Mouse (Mus musculus) G1E (cell line): ENCODE results near the gene B3gnt9. TPM values are rescaled to one million over a fixed set of nuclear protein-coding genes. Genes with fewer than 3 reads are reported as not detected.
"Not testable (repeated sequence)": the region's sequence is repeated elsewhere in the genome, so short reads cannot be mapped to it uniquely, and the experiment has no call there.

ENCODE experiments used
- ATAC-seq: 2 replicates; pipeline ENCODE4 v1.8.0; 2016; ENCODE audit warnings: mild to moderate bottlenecking; ENCODE audit not compliant: insufficient number of reproducible peaks, poor library complexity, low FRiP score, severe bottlenecking; ENCODE audit errors: extremely low read depth
- DNase-seq: peaks from one replicate; pipeline ENCODE4 v3.0.0; 2012; ENCODE audit warnings: low spot score
- H3K27me3 ChIP-seq: 2 replicates; pipeline ENCODE4 v1.6.1; 2012; ENCODE audit warnings: mild to moderate bottlenecking, low read length, inconsistent platforms; ENCODE audit not compliant: insufficient read depth
- H3K36me3 ChIP-seq: replicated peaks from 2 replicates; pipeline ENCODE3; 2012; ENCODE audit warnings: mild to moderate bottlenecking, inconsistent platforms
- H3K4me1 ChIP-seq: 2 replicates; pipeline ENCODE4 v1.6.1; 2012; ENCODE audit warnings: low read depth, low read length, inconsistent platforms, mixed read lengths; ENCODE audit not compliant: insufficient read depth
- H3K4me3 ChIP-seq: 2 replicates; pipeline ENCODE4 v1.5.1; 2012; ENCODE audit warnings: low read depth, mild to moderate bottlenecking, inconsistent platforms, low read length, moderate library complexity, mixed read lengths
- H3K9me3 ChIP-seq: replicated peaks from 2 replicates; pipeline ENCODE4 v1.6.1; 2012; ENCODE audit warnings: inconsistent platforms
- CTCF ChIP-seq: IDR thresholded peaks from 2 replicates; pipeline ENCODE4 v1.5.1; 2012; ENCODE audit warnings: low read depth, low read length, inconsistent platforms, mixed read lengths
- GATA1 ChIP-seq: IDR thresholded peaks from 2 replicates; pipeline ENCODE4 v1.6.1; 2012; ENCODE audit warnings: borderline replicate concordance, low read length, inconsistent platforms, mixed read lengths
- GATA2 ChIP-seq: IDR thresholded peaks from 2 replicates; pipeline ENCODE4 v1.6.1; 2012; ENCODE audit warnings: low read depth, low read length, inconsistent platforms, borderline replicate concordance
- POLR2AphosphoS5 ChIP-seq: IDR thresholded peaks from 2 replicates; pipeline ENCODE4 v1.6.1; 2012; ENCODE audit warnings: low read depth, low read length, inconsistent platforms; ENCODE audit not compliant: insufficient replicate concordance
- TAL1 ChIP-seq: conservative IDR thresholded peaks from 2 replicates; pipeline ENCODE4 v1.6.1; 2012; ENCODE audit warnings: low read depth, low read length, inconsistent platforms, mixed read lengths
- polyA plus RNA-seq: library from polyadenylated mRNA; stranded (reverse); fragments of >175 nt; gene quantifications from 2 replicates; pipeline ENCODE4 v1.2.3, GENCODE M21; 2012
- total RNA-seq, 2 experiments: library from RNA; stranded (forward) in 1 of 2; stranded (reverse) in 1 of 2; fragments of 200-1000 nt in 1 of 2; fragments of >200 nt in 1 of 2; fragmentation: Nextera tagmentation in 1 of 2; gene quantifications; 2 replicates each; pipeline ENCODE4 v1.2.3; 2014 to 2017

B3gnt9 gene
- total and polyA plus RNA-seq, 3 experiments: 4.4 to 6.2 (median 5.9) TPM

DNA sequence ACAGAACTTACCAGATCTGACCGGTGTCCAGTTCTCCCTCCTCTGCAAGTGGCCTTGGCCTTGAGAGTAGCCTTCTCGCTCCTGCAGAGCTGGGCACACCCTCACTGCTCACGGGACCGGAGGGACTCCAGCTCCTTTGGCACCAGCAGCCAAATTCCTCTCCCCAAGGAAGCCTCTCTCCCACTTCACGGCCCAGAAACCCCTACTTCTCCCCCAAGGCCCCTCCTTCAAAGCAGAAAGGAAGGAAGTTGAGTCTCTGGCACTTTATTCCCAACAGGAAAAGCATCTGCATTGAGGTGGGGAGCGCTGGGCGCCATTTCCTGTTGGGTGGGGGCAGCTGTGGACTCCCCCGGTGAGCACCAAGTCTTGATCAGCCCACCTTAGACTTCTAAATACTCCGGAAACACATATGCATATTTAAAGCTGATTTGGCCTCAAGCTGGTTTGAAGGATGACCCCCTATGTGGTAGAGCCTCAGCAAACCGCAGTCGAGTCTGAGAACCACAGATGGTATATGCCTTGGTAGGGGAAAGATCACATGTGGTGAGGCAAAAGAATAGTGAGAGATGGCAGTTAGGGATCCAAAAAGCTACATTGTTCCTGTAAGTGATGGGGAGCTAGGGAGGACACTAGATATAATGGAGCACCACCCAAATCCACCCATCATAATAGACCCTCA is 41.1 kb upstream of the B3gnt9 start, which contains the start of gene Exoc3l:
TSS of gene Exoc3l (minus strand) at position 207 of the 679 bp plus-strand sequence.
- peaks cover 52% of the 10 kb centered on the region for H3K4me1 ChIP-seq
- no peak for ATAC-seq
- H3K9me3 ChIP-seq: no peaks in the 10 kb centered on the region
- TF ChIP-seq CTCF (no peak), GATA1 (no peak), GATA2 (no peak), POLR2AphosphoS5 (no peak), TAL1 (no peak)
- no peaks in the 10 kb centered on the region for H3K27me3 ChIP-seq
- no peak for DNase-seq
- H3K36me3 ChIP-seq: peaks cover 38% of the 10 kb centered on the region
- H3K4me3 ChIP-seq: peak within 1 kb of the TSS; percentile 98

DNA sequence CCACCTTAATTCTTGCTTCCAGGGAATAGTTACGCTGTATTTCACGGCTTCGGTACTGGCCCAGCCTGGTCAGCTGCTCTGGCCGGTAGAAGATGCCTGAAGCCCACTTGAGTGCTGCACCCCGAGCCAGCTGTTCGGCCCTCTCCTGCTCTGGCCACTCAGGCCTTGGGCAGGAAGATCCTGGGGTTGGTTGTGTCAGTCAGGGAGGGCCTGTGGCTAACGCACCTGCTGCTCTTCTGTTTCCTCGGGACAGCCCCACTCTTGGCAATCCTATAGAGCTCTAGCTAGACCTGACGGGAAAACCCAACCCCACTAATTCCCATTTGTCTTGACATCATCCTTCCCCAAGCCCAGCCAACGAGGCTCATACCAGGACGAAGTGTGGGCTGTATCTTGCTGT is 40.3 kb upstream of the B3gnt9 start:
- Histone ChIP-seq H3K4me1 (peaks cover 54% of the 10 kb centered on the region), H3K27me3 (no peaks in the 10 kb centered on the region; the same call in 1 of the 2 replicates), H3K9me3 (no peaks in the 10 kb centered on the region), H3K4me3 (no peak overlapping the region), H3K36me3 (peaks cover 30% of the 10 kb centered on the region)
- TF ChIP-seq POLR2AphosphoS5: no peak
- no peak for TF ChIP-seq GATA1
- TF ChIP-seq GATA2: no peak
- no peak for TF ChIP-seq TAL1
- TF ChIP-seq CTCF: no peak
- ATAC-seq: no peak
- DNase-seq: no peak

DNA sequence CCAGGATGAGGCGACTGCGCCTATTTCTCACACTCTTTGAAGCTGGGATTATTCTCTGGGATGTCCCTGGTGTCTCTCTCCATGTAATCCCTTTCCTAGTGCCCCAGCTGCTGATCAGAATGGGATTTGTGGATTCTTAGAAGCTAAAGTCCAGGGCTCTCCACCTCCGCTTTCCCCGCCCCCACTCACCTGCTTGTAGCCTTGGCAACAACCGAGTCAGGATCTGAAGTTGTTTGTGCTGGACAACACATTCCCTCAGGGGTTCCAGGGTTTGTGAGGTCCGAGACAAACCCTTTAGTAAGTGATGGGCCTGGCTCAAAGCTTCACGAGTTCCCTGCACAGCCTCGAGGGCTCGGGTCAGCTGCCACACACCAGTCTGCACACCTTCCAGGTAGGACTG is 39.8 kb upstream of the B3gnt9 start:
- Histone ChIP-seq H3K36me3 (peaks cover 25% of the 10 kb centered on the region), H3K4me1 (peaks cover 54% of the 10 kb centered on the region), H3K9me3 (no peaks in the 10 kb centered on the region), H3K27me3 (no peaks in the 10 kb centered on the region; the same call in 1 of the 2 replicates), H3K4me3 (no peak overlapping the region)
- ATAC-seq (no peak), DNase-seq (no peak)
- no peak for TF ChIP-seq POLR2AphosphoS5
- TF ChIP-seq GATA2: no peak
- TF ChIP-seq GATA1: no peak
- no peak for TF ChIP-seq CTCF
- TF ChIP-seq TAL1: no peak

DNA sequence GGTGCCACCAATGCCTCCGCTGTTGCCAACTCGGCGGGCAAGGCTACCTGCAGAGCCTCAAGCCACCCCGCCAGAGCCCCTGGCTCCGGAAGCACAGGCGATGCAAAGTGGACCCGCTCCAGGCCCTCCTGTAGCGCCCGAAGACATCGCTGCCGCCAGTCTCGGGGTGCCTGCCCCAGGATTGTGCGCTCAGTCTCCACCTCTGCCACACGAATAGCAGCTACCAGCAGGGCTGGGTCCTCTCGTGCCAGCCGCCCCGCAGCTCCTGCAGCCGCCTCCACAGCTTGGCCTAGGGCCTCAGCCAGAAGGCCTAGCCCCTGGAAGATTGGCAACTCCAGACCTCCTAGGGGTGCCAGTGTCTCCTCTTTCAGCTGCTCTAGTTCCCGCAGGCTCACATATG is 38.5 kb upstream of the B3gnt9 start:
- Histone ChIP-seq H3K27me3 (no peaks in the 10 kb centered on the region; the same call in 1 of the 2 replicates), H3K4me1 (peaks cover 54% of the 10 kb centered on the region), H3K4me3 (no peak overlapping the region), H3K9me3 (no peaks in the 10 kb centered on the region), H3K36me3 (peaks cover 13% of the 10 kb centered on the region)
- TF ChIP-seq GATA1: no peak
- no peak for DNase-seq
- no peak for ATAC-seq

GRCm38 (mm10) chr8:105292471-105292870 is 37.5 kb upstream of the B3gnt9 start:
- H3K4me3 ChIP-seq: no peak overlapping the region
- no peak for TF ChIP-seq TAL1
- TF ChIP-seq GATA2: no peak
- TF ChIP-seq POLR2AphosphoS5: no peak
- TF ChIP-seq CTCF: no peak
- no peak for TF ChIP-seq GATA1
- ATAC-seq (no peak), DNase-seq (no peak)
- H3K27me3 ChIP-seq: no peaks in the 10 kb centered on the region; the same call in 1 of the 2 replicates
- peaks cover 9% of the 10 kb centered on the region for H3K36me3 ChIP-seq
- H3K9me3 ChIP-seq: no peaks in the 10 kb centered on the region
- peaks cover 50% of the 10 kb centered on the region for H3K4me1 ChIP-seq

- H3K36me3 ChIP-seq, ATAC-seq, H3K9me3 ChIP-seq, DNase-seq, H3K4me3 ChIP-seq, H3K27me3 ChIP-seq: not testable (repeated sequence)
- peaks cover 46% of the 10 kb centered on the region for H3K4me1 ChIP-seq
These were observed 36.8 kb upstream of the B3gnt9 start for GRCm38 (mm10) chr8:105291802-105292201.

GRCm38 (mm10) chr8:105291364-105291763 is 36.4 kb upstream of the B3gnt9 start:
- H3K4me3 ChIP-seq, ATAC-seq, H3K9me3 ChIP-seq, H3K27me3 ChIP-seq, DNase-seq: not testable (repeated sequence)
- peaks cover 45% of the 10 kb centered on the region for H3K4me1 ChIP-seq
- peaks cover 11% of the 10 kb centered on the region for H3K36me3 ChIP-seq
